Comparison of ENCODE assay signal across 8 mouse cellular contexts in genomic region chr17:43952219-43952618, GRCm38 (mm10).
A peak's percentile ranks its signal among the peaks of the same experiment; 100 is the strongest.
DNase-seq lines count a peak whose midpoint lies in the region; ATAC-seq and TF ChIP-seq lines count a peak whose summit lies in the region.

No protein-coding gene starts in this region.

- WGBS in forebrain, embryonic 15.5 days, result 9% methylated on average over 5 of the region's 5 CpGs
- 44% methylated on average over 5 of the region's 5 CpGs for WGBS in limb, embryonic 14.5 days
- 48% methylated on average over 5 of the region's 5 CpGs for WGBS in liver, embryonic 12.5 days (ENCODE audit: insufficient replicate concordance)

- peak overlapping the region; percentile 36 for H3K9ac ChIP-seq in forebrain, embryonic 15.5 days (replicated peaks)
- no peak overlapping the region for H3K9ac ChIP-seq in limb, embryonic 14.5 days (ENCODE audit: low read depth, low read length, severe bottlenecking)
- H3K9ac ChIP-seq in liver, embryonic 12.5 days, result no peak overlapping the region

- no peaks in the 10 kb centered on the region for H3K36me3 ChIP-seq in forebrain, embryonic 15.5 days
- no peaks in the 10 kb centered on the region for H3K36me3 ChIP-seq in limb, embryonic 14.5 days (ENCODE audit: control insufficient read depth, insufficient read depth, low read length)
- H3K36me3 ChIP-seq in liver, embryonic 12.5 days, result no peaks in the 10 kb centered on the region

- H3K27ac ChIP-seq in forebrain, embryonic 15.5 days (replicated peaks), result peak overlapping the region; percentile 77
- H3K27ac ChIP-seq in limb, embryonic 14.5 days (replicated peaks; ENCODE audit: low read depth, low read length), result no peak overlapping the region
- H3K27ac ChIP-seq in liver, embryonic 12.5 days, result no peak overlapping the region

- no peak for TF ChIP-seq POLR2A in limb, embryonic 14.5 days (IDR thresholded peaks at IDR 0.05; ENCODE audit: borderline replicate concordance, extremely low read depth, insufficient read depth, insufficient read length)

- peak overlapping the region; percentile 34 for H3K4me3 ChIP-seq in forebrain, embryonic 15.5 days
- no peak overlapping the region for H3K4me3 ChIP-seq in limb, embryonic 14.5 days (replicated peaks; ENCODE audit: low read length)
- no peak overlapping the region for H3K4me3 ChIP-seq in liver, embryonic 12.5 days

- peak overlapping the region; percentile 53 for H3K4me2 ChIP-seq in forebrain, embryonic 15.5 days (replicated peaks)
- peak overlapping the region; percentile 41; the same call in 1 of the 2 replicates for H3K4me2 ChIP-seq in limb, embryonic 14.5 days (replicated peaks; ENCODE audit: low read depth, low read length, severe bottlenecking)
- no peak overlapping the region for H3K4me2 ChIP-seq in liver, embryonic 12.5 days

- peak; percentile 29; the same call in 1 of the 2 replicates for ATAC-seq in cerebellum, adult (ENCODE audit: insufficient number of reproducible peaks, low FRiP score, low TSS enrichment)
- ATAC-seq in forebrain, embryonic 15.5 days (replicated peaks), result peak; percentile 23
- no peak for ATAC-seq in limb, embryonic 14.5 days (ENCODE audit: low FRiP score, low read depth)
- no peak for ATAC-seq in activated CD4-positive, CD25-positive, alpha-beta regulatory T cell, adult 4 months
- no peak for ATAC-seq in liver, embryonic 12.5 days

- DNase-seq in ES-CJ7 (ENCODE audit: low read depth, low spot score), result peak; percentile 23
- DNase-seq in limb, embryonic 14.5 days (ENCODE audit: low spot score), result no peak
- DNase-seq in spleen, postnatal 14 days (ENCODE audit: low spot score in 2 of 2), result no peak
- DNase-seq in kidney, adult 18-20 months, result no peak

- H3K4me1 ChIP-seq in forebrain, embryonic 15.5 days, result peaks cover 12% of the 10 kb centered on the region
- peaks cover 4% of the 10 kb centered on the region; the same call in 1 of the 2 replicates for H3K4me1 ChIP-seq in limb, embryonic 14.5 days (ENCODE audit: control insufficient read depth, insufficient read depth, low read length)
- no peaks in the 10 kb centered on the region for H3K4me1 ChIP-seq in liver, embryonic 12.5 days

- no peaks in the 10 kb centered on the region for H3K27me3 ChIP-seq in forebrain, embryonic 15.5 days
- no peaks in the 10 kb centered on the region for H3K27me3 ChIP-seq in limb, embryonic 14.5 days (ENCODE audit: control insufficient read depth, insufficient read depth, low read length)
- no peaks in the 10 kb centered on the region for H3K27me3 ChIP-seq in liver, embryonic 12.5 days (replicated peaks)

- H3K9me3 ChIP-seq in forebrain, embryonic 15.5 days, result no peaks in the 10 kb centered on the region
- H3K9me3 ChIP-seq in limb, embryonic 14.5 days (ENCODE audit: control insufficient read depth, low read length), result no peaks in the 10 kb centered on the region
- H3K9me3 ChIP-seq in liver, embryonic 12.5 days (replicated peaks), result no peaks in the 10 kb centered on the region

Comparison
In these comparisons a context has a peak if more than half of its experiments do, and no peak if none do; other contexts are left out.
1. ATAC-seq: peak in cerebellum, adult (single experiment) and forebrain, embryonic 15.5 days (single experiment); none in limb, embryonic 14.5 days (single experiment), activated CD4-positive, CD25-positive, alpha-beta regulatory T cell, adult 4 months (single experiment) and liver, embryonic 12.5 days (single experiment).